Mouse (Mus musculus) CH12.LX (cell line): ENCODE results near the gene Zfp408.

ENCODE experiments used
- CTCF ChIP-seq, 2 experiments: IDR thresholded peaks in 1 of 2; conservative IDR thresholded peaks in 1 of 2; 2 replicates each; pipeline ENCODE4 v1.5.1; 2011 to 2012; ENCODE audit warnings: low read depth in 2 of 2, low read length in 2 of 2, improper control_type of control experiment in 1 of 2, inconsistent platforms in 1 of 2, mild to moderate bottlenecking in 1 of 2, moderate library complexity in 1 of 2
- E2F4 ChIP-seq: IDR thresholded peaks from 2 replicates; pipeline ENCODE4 v1.6.1; 2011; ENCODE audit warnings: low read depth, low read length, improper control_type of control experiment; ENCODE audit not compliant: insufficient replicate concordance
- ZC3H11A ChIP-seq: IDR thresholded peaks from 2 replicates; pipeline ENCODE4 v1.6.1; 2012; ENCODE audit warnings: low read depth, mild to moderate bottlenecking, inconsistent platforms, low read length, improper control_type of control experiment

GRCm38 (mm10) chr2:91673587-91673986 lies 24.0 kb upstream of the Zfp408 start:
- TF ChIP-seq E2F4 (no peak), CTCF (conservative IDR thresholded peaks at IDR 0.05 in 1 of 2, IDR thresholded peaks at IDR 0.05 in 1 of 2; ENCODE audit: low read depth in 2 of 2, low read length in 2 of 2) (no peak), ZC3H11A (no peak)
